Mouse (Mus musculus) small intestine, adult 2 months (tissue): Measurements from ENCODE around the gene Ccdc88b. TPM values are rescaled to one million over a fixed set of nuclear protein-coding genes. Genes with fewer than 3 reads are reported as not detected.

Source experiments
- H3K27ac ChIP-seq: fragments of 200-500 bp; 2 replicates; pipeline ENCODE4 v1.5.1; 2012; ENCODE audit warnings: low read depth, low read length, control low read depth, inconsistent platforms; ENCODE audit not compliant: insufficient read depth
- H3K27me3 ChIP-seq: fragments of 200-500 bp; 2 replicates; pipeline ENCODE4 v1.6.1; 2012; ENCODE audit warnings: mild to moderate bottlenecking, moderate library complexity, low read length, inconsistent platforms; ENCODE audit not compliant: control insufficient read depth, insufficient read depth
- H3K36me3 ChIP-seq: fragments of 200-500 bp; 2 replicates; pipeline ENCODE4 v1.6.1; 2012; ENCODE audit warnings: mild to moderate bottlenecking, low read length, control low read depth, inconsistent platforms; ENCODE audit not compliant: control insufficient read depth, insufficient read depth
- H3K4me1 ChIP-seq: fragments of 200-500 bp; 2 replicates; pipeline ENCODE4 v1.6.1; 2012; ENCODE audit warnings: low read length, inconsistent platforms, mixed read lengths; ENCODE audit not compliant: control insufficient read depth, insufficient read depth, insufficient read length
- H3K4me3 ChIP-seq: fragments of 200-500 bp; 2 replicates; pipeline ENCODE4 v1.5.1; 2012; ENCODE audit warnings: low read depth, mild to moderate bottlenecking, control low read depth, inconsistent platforms, low read length, moderate library complexity
- CTCF ChIP-seq: fragments of 200-500 bp; IDR thresholded peaks from 2 replicates; pipeline ENCODE4 v1.5.1; 2012; ENCODE audit warnings: low read depth, mild to moderate bottlenecking, control low read depth, inconsistent platforms, low read length, moderate library complexity, mixed read lengths; ENCODE audit not compliant: insufficient replicate concordance, insufficient read length; ENCODE audit errors: extremely low read depth
- POLR2A ChIP-seq: fragments of 200-500 bp; IDR thresholded peaks from 2 replicates; pipeline ENCODE4 v1.6.1; 2012; ENCODE audit warnings: low read depth, mild to moderate bottlenecking, control low read depth, inconsistent platforms, low read length, moderate library complexity
- WGBS: fragments of 180-500 bp; shearing (Covaris S2); methylation state at CpG from one replicate; pipeline ENCODE4 v1.1.7; 2018; 5-methylcytosine and 5-hydroxymethylcytosine counted together
- polyA plus RNA-seq: library from polyadenylated mRNA; depleted of rRNA; stranded (reverse); fragments of >200 nt; gene quantifications from 2 replicates; pipeline ENCODE4 v1.2.3, GENCODE M21; 2012

Gene Ccdc88b
- polyA plus RNA-seq, 1 experiment: 34.6 TPM

- WGBS: 64% methylated on average over 3 of the region's 3 CpGs
- H3K4me3 ChIP-seq: peak overlapping the region; percentile 41
- TF ChIP-seq POLR2A (no peak), CTCF (no peak)
These were observed 1.0 kb downstream of the Ccdc88b start for GRCm38 (mm10) chr19:6857003-6857360.

GRCm38 (mm10) chr19:6856281-6857002 is 1.6 kb downstream of the Ccdc88b start:
- no peaks in the 10 kb centered on the region for H3K36me3 ChIP-seq
- no peaks in the 10 kb centered on the region for H3K27me3 ChIP-seq
- TF ChIP-seq POLR2A (no peak), CTCF (peak; percentile 55; the same call in 1 of the 2 replicates)
- peak overlapping the region; percentile 41 for H3K4me3 ChIP-seq
- H3K4me1 ChIP-seq: peaks cover 45% of the 10 kb centered on the region
- WGBS: 60% methylated on average over 12 of the region's 12 CpGs
- H3K27ac ChIP-seq: 0 out of 2 replicates have a peak overlapping the region, but pooled peaks have one; percentile 1

More at GRCm38 (mm10) chr19:6857003-6857360, 1.0 kb downstream of the Ccdc88b start:
- H3K36me3 ChIP-seq: no peaks in the 10 kb centered on the region
- peaks cover 41% of the 10 kb centered on the region for H3K4me1 ChIP-seq
- 0 out of 2 replicates have a peak overlapping the region, but pooled peaks have one; percentile 1 for H3K27ac ChIP-seq
- no peaks in the 10 kb centered on the region for H3K27me3 ChIP-seq

- Histone ChIP-seq H3K27ac (peak overlapping the region; percentile 10; the same call in 1 of the 2 replicates), H3K27me3 (no peaks in the 10 kb centered on the region), H3K4me1 (peaks cover 37% of the 10 kb centered on the region), H3K36me3 (no peaks in the 10 kb centered on the region), H3K4me3 (peak overlapping the region; percentile 52)
- TF ChIP-seq CTCF: no peak
- peak; percentile 43; the same call in 1 of the 2 replicates for TF ChIP-seq POLR2A
- WGBS: 21% methylated on average over 38 of the region's 38 CpGs
These were observed 2.6 kb downstream of the Ccdc88b start for GRCm38 (mm10) chr19:6855225-6856031.

GRCm38 (mm10) chr19:6854658-6855057 is 3.4 kb downstream of the Ccdc88b start:
- no peak overlapping the region for H3K27ac ChIP-seq
- no peaks in the 10 kb centered on the region for H3K36me3 ChIP-seq
- no peak for TF ChIP-seq CTCF
- TF ChIP-seq POLR2A: no peak
- WGBS: 92% methylated on average over 12 of the region's 12 CpGs
- H3K27me3 ChIP-seq: no peaks in the 10 kb centered on the region
- H3K4me3 ChIP-seq: no peak overlapping the region
- peaks cover 36% of the 10 kb centered on the region for H3K4me1 ChIP-seq

- Histone ChIP-seq H3K4me3 (no peak overlapping the region), H3K27me3 (no peaks in the 10 kb centered on the region), H3K36me3 (no peaks in the 10 kb centered on the region; the same call in 1 of the 2 replicates), H3K27ac (no peak overlapping the region), H3K4me1 (peaks cover 34% of the 10 kb centered on the region)
- TF ChIP-seq POLR2A (no peak), CTCF (peak; percentile 21; the same call in 1 of the 2 replicates)
- WGBS: 85% methylated on average over 8 of the region's 8 CpGs
These were observed 4.1 kb downstream of the Ccdc88b start for GRCm38 (mm10) chr19:6853903-6854302.

GRCm38 (mm10) chr19:6852393-6853305 is 5.4 kb downstream of the Ccdc88b start:
- no peaks in the 10 kb centered on the region; the same call in 1 of the 2 replicates for H3K36me3 ChIP-seq
- 81% methylated on average over 21 of the region's 21 CpGs for WGBS
- H3K27me3 ChIP-seq: no peaks in the 10 kb centered on the region
- peak overlapping the region; percentile 93 for H3K27ac ChIP-seq
- no peak for TF ChIP-seq POLR2A
- TF ChIP-seq CTCF: no peak
- no peak overlapping the region for H3K4me3 ChIP-seq
- H3K4me1 ChIP-seq: peaks cover 40% of the 10 kb centered on the region
